ENCODE assay signal across 10 mouse cellular contexts in the genomic region with DNA sequence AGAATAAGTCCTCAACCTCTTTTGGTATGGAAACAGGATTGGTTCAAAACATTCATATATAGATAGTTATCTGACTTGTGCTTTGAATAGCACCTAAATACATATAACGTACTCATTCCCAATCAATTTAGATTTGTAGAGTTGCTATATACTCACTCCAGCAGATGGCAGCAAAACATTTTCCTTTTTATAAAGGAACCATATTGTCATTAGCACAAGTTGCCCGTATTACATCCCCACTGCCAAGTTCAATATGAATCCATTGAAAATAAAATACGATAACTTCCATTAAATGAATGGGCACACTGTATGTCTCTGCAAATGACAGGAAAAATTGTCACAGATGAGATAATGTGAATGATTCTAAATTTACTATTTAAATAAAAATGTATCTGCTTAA.
DNase-seq lines count a peak whose midpoint lies in the region; ATAC-seq and TF ChIP-seq lines count a peak whose summit lies in the region.
"Had no signal": no experiment of that assay in that cellular context is flagged by ENCODE, and none has a peak within 500 bp of the region (broad histone marks: within the 10 kb centered on the region; RNA-seq: fewer than 3 reads in every experiment).

No protein-coding gene starts in this region.

- H3K79me2 ChIP-seq in MEL (ENCODE audit: control insufficient read depth, insufficient read depth, low read length, poor library complexity), result no peaks in the 10 kb centered on the region

- peak; percentile 66 for TF ChIP-seq CTCF in kidney, postnatal 0 days (IDR thresholded peaks at IDR 0.05; ENCODE audit: low read depth)
- peak in 1 of 3 experiments; percentile 53; a peak in 2 of 6 replicates for TF ChIP-seq CTCF in MEL (IDR thresholded peaks at IDR 0.05 in 2 of 3, conservative IDR thresholded peaks at IDR 0.05 in 1 of 3; ENCODE audit: control insufficient read depth in 1 of 3, insufficient read depth in 1 of 3, low read depth in 2 of 3, low read length in 3 of 3, poor library complexity in 1 of 3, severe bottlenecking in 1 of 3)

- H3K4me3 ChIP-seq in kidney, postnatal 0 days (replicated peaks; ENCODE audit: low read depth, low read length), result no peak overlapping the region
- no peak overlapping the region for H3K4me3 ChIP-seq in MEL (ENCODE audit: control insufficient read depth in 1 of 2, insufficient read depth in 1 of 2, low read depth in 2 of 2, low read length in 2 of 2)
- H3K4me3 ChIP-seq in forebrain, embryonic 16.5 days (replicated peaks; ENCODE audit: low read length), result no peak overlapping the region
- H3K4me3 ChIP-seq: intestine, embryonic 15.5 days had no signal

- no peaks in the 10 kb centered on the region for H3K9me3 ChIP-seq in kidney, postnatal 0 days (replicated peaks; ENCODE audit: low read length)
- no peaks in the 10 kb centered on the region for H3K9me3 ChIP-seq in MEL (replicated peaks; ENCODE audit: insufficient read depth, low read length)
- H3K9me3 ChIP-seq in forebrain, embryonic 16.5 days (ENCODE audit: control insufficient read depth, low read length), result no peaks in the 10 kb centered on the region
- H3K9me3 ChIP-seq: intestine, embryonic 15.5 days had no signal

- DNase-seq in CD4-positive, CD25-positive, alpha-beta regulatory T cell, adult 2 months (ENCODE audit: low read depth, low spot score), result peak; percentile 2
- peak; percentile 47 for DNase-seq in kidney, postnatal 0 days (ENCODE audit: low spot score)
- no peak for DNase-seq in kidney, postnatal 10 days
- DNase-seq in MEL (ENCODE audit: low read depth, low spot score), result peak; percentile 34
- no peak for DNase-seq in heart, adult 11 months
- DNase-seq: lung, postnatal 36 days had no signal

- no peak for TF ChIP-seq POLR2A in MEL (IDR thresholded peaks at IDR 0.05; ENCODE audit: control insufficient read depth in 1 of 2, insufficient read depth in 1 of 2, low read depth in 1 of 2, low read length in 2 of 2, poor library complexity in 1 of 2)

- no peak for ATAC-seq in CD4-positive, CD25-positive, alpha-beta regulatory T cell, adult 4 months
- ATAC-seq in kidney, postnatal 0 days (replicated peaks; ENCODE audit: low FRiP score, low read depth), result no peak
- peak; percentile 67 for ATAC-seq in forebrain, embryonic 16.5 days
- no peak for ATAC-seq in monocyte, adult 5-6 weeks (replicated peaks; ENCODE audit: insufficient number of reproducible peaks, low FRiP score, low TSS enrichment, poor library complexity, severe bottlenecking)
- ATAC-seq: intestine, embryonic 15.5 days had no signal

- no peak overlapping the region for H3K4me2 ChIP-seq in kidney, postnatal 0 days (ENCODE audit: low read length)
- no peak overlapping the region for H3K4me2 ChIP-seq in forebrain, embryonic 16.5 days (ENCODE audit: low read length)
- H3K4me2 ChIP-seq: intestine, embryonic 15.5 days had no signal

- H3K9ac ChIP-seq in kidney, postnatal 0 days (ENCODE audit: low read depth, low read length), result no peak overlapping the region
- no peak overlapping the region for H3K9ac ChIP-seq in MEL (ENCODE audit: control insufficient read depth, low read depth, low read length, poor library complexity, severe bottlenecking)
- H3K9ac ChIP-seq in forebrain, embryonic 16.5 days (replicated peaks; ENCODE audit: low read depth, low read length), result no peak overlapping the region
- H3K9ac ChIP-seq: intestine, embryonic 15.5 days had no signal

- WGBS in kidney, postnatal 0 days, result 44% methylated on average over 3 of the region's 3 CpGs
- 35% methylated on average over 3 of the region's 3 CpGs for WGBS in forebrain, embryonic 16.5 days

- TF ChIP-seq EP300 in MEL (IDR thresholded peaks at IDR 0.05; ENCODE audit: low read depth in 1 of 2, low read length in 2 of 2), result no peak

- no peaks in the 10 kb centered on the region for H3K36me3 ChIP-seq in kidney, postnatal 0 days (ENCODE audit: insufficient read depth, low read length)
- H3K36me3 ChIP-seq in MEL (ENCODE audit: control insufficient read depth in 1 of 2, insufficient read depth in 2 of 2, low read length in 2 of 2), result no peaks in the 10 kb centered on the region
- H3K36me3 ChIP-seq in forebrain, embryonic 16.5 days (ENCODE audit: control insufficient read depth, insufficient read depth), result no peaks in the 10 kb centered on the region
- H3K36me3 ChIP-seq: intestine, embryonic 15.5 days had no signal

- H3K4me1 ChIP-seq in kidney, postnatal 0 days (replicated peaks; ENCODE audit: insufficient read depth, low read length), result no peaks in the 10 kb centered on the region
- H3K4me1 ChIP-seq in MEL (ENCODE audit: control insufficient read depth in 1 of 2, insufficient read depth in 2 of 2, low read length in 2 of 2), result no peaks in the 10 kb centered on the region
- no peaks in the 10 kb centered on the region for H3K4me1 ChIP-seq in forebrain, embryonic 16.5 days (replicated peaks; ENCODE audit: control insufficient read depth, insufficient read depth, low read length)
- H3K4me1 ChIP-seq: intestine, embryonic 15.5 days had no signal

- peak; percentile 55 for TF ChIP-seq RAD21 in MEL (IDR thresholded peaks at IDR 0.05; ENCODE audit: low read depth, low read length)

- no peaks in the 10 kb centered on the region for H3K27me3 ChIP-seq in kidney, postnatal 0 days (ENCODE audit: insufficient read depth, low read length)
- no peaks in the 10 kb centered on the region for H3K27me3 ChIP-seq in MEL (ENCODE audit: control insufficient read depth in 1 of 2, insufficient read depth in 2 of 2, low read length in 2 of 2)
- H3K27me3 ChIP-seq in forebrain, embryonic 16.5 days (replicated peaks; ENCODE audit: control insufficient read depth, insufficient read depth, low read length), result no peaks in the 10 kb centered on the region
- H3K27me3 ChIP-seq: intestine, embryonic 15.5 days had no signal

- H3K27ac ChIP-seq in kidney, postnatal 0 days, result no peak overlapping the region
- H3K27ac ChIP-seq in MEL (ENCODE audit: control insufficient read depth, low read depth, low read length), result no peak overlapping the region
- no peak overlapping the region for H3K27ac ChIP-seq in forebrain, embryonic 16.5 days (ENCODE audit: low read length)
- H3K27ac ChIP-seq: intestine, embryonic 15.5 days had no signal

TF ChIP-seq in MEL, 35 proteins besides CTCF, POLR2A, EP300 and RAD21:
- no peak for TF ChIP-seq NELFE (IDR thresholded peaks at IDR 0.05; ENCODE audit: low read depth, low read length)
- no peak for TF ChIP-seq MAX (IDR thresholded peaks at IDR 0.05; ENCODE audit: low read length)
- no peak for TF ChIP-seq ELF1 (IDR thresholded peaks at IDR 0.05; ENCODE audit: low read depth, low read length)
- TF ChIP-seq USF1 (IDR thresholded peaks at IDR 0.05; ENCODE audit: low read depth, low read length), result no peak
- TF ChIP-seq SMC3 (IDR thresholded peaks at IDR 0.05; ENCODE audit: low read depth, low read length), result peak; percentile 45
- TF ChIP-seq MAZ (IDR thresholded peaks at IDR 0.05; ENCODE audit: low read depth, low read length), result no peak
- TF ChIP-seq TBP (IDR thresholded peaks at IDR 0.05; ENCODE audit: low read depth, low read length), result no peak
- no peak for TF ChIP-seq MYB (IDR thresholded peaks at IDR 0.05; ENCODE audit: low read depth, low read length)
- no peak for TF ChIP-seq TAL1 (IDR thresholded peaks at IDR 0.05; ENCODE audit: low read length)

Comparison
In these comparisons a context has a peak if more than half of its experiments do, and no peak if none do; other contexts are left out.
1. DNase-seq: peak in CD4-positive, CD25-positive, alpha-beta regulatory T cell, adult 2 months (single experiment), kidney, postnatal 0 days (single experiment) and MEL (single experiment); none in kidney, postnatal 10 days (single experiment) and heart, adult 11 months (single experiment).